Mouse (Mus musculus) adrenal gland, postnatal 36 days (tissue): ENCODE measurements at regions not wholly inside any gene's neighbourhood (a gene's known extent, or its start where the extent isn't known, plus 50 kb on each side); places are given as distances from the start of the nearest gene placed in this dataset.

Source experiments
- DNase-seq, 2 experiments: peaks; one replicate each; pipeline ENCODE4 v3.0.0; 2021; ENCODE audit warnings: mixed read lengths in 1 of 2

GRCm38 (mm10) chr5:112098469-112099085 lies 153.7 kb downstream of the Cryba4 start:
- no peak for DNase-seq

- DNase-seq, result no peak
Observed at GRCm38 (mm10) chr5:112101739-112102590, 150.4 kb downstream of the Cryba4 start.

GRCm38 (mm10) chr5:112110306-112110969 lies 141.9 kb downstream of the Cryba4 start:
- no peak for DNase-seq

- DNase-seq, result no peak
Observed at GRCm38 (mm10) chr5:112120766-112121165, 131.6 kb downstream of the Cryba4 start.

GRCm38 (mm10) chr5:112121554-112121953 lies 130.8 kb downstream of the Cryba4 start:
- DNase-seq, result no peak

- no peak for DNase-seq
Observed at GRCm38 (mm10) chr5:112122581-112122980, 129.7 kb downstream of the Cryba4 start.

- DNase-seq, result no peak
Observed at GRCm38 (mm10) chr5:112127171-112127570, 125.1 kb downstream of the Cryba4 start.

- peak in 1 of 2 experiments; percentile 35 for DNase-seq
Observed at GRCm38 (mm10) chr5:112132746-112133145, 119.6 kb downstream of the Cryba4 start.

GRCm38 (mm10) chr5:112133688-112134573 lies 118.4 kb downstream of the Cryba4 start:
- no peak for DNase-seq

- no peak for DNase-seq
Observed at GRCm38 (mm10) chr5:112136646-112137045, 115.7 kb downstream of the Cryba4 start.

- no peak for DNase-seq
Observed at GRCm38 (mm10) chr5:112138246-112138645, 114.1 kb downstream of the Cryba4 start.

- no peak for DNase-seq
Observed at GRCm38 (mm10) chr5:112142731-112143130, 109.6 kb downstream of the Cryba4 start.

- DNase-seq, result no peak
Observed at GRCm38 (mm10) chr5:112143993-112144621, 108.2 kb downstream of the Cryba4 start.

GRCm38 (mm10) chr5:112153675-112154085 lies 98.6 kb downstream of the Cryba4 start:
- DNase-seq, result peak; percentile 86

GRCm38 (mm10) chr5:112154650-112155049 lies 97.7 kb downstream of the Cryba4 start:
- DNase-seq, result no peak

- no peak for DNase-seq
Observed at GRCm38 (mm10) chr5:112155051-112155450, 97.3 kb downstream of the Cryba4 start.

GRCm38 (mm10) chr5:112156005-112156404 lies 96.3 kb downstream of the Cryba4 start:
- DNase-seq, result no peak

- DNase-seq, result no peak
Observed at GRCm38 (mm10) chr5:112166410-112167175, 85.7 kb downstream of the Cryba4 start.

- no peak for DNase-seq
Observed at GRCm38 (mm10) chr5:112167790-112168189, 84.5 kb downstream of the Cryba4 start.

- no peak for DNase-seq
Observed at GRCm38 (mm10) chr5:112171325-112171724, 81.0 kb downstream of the Cryba4 start.
